Mouse (Mus musculus): ENCODE results near the gene Macrod2. TPM values are rescaled to one million over a fixed set of nuclear protein-coding genes. Genes with fewer than 3 reads are reported as not detected.

Macrod2 gene
- polyA plus RNA-seq, 1 experiment from 2014 or later: 35.0 TPM

GRCm38 (mm10) chr2:141202015-141202364 lies 806.9 kb downstream of the Macrod2 start:
- Histone ChIP-seq H3K4me3 (no peak overlapping the region), H3K36me3 (no peaks in the 10 kb centered on the region), H3K4me1 (no peaks in the 10 kb centered on the region), H3K27ac (no peak overlapping the region), H3K9me3 (no peaks in the 10 kb centered on the region), H3K4me2 (no peak overlapping the region), H3K9ac (no peak overlapping the region), H3K27me3 (no peaks in the 10 kb centered on the region)
- no peak for ATAC-seq (ENCODE audit: borderline replicate concordance, extremely low read depth, low FRiP score, low TSS enrichment)
- 67% methylated on average over 1 of the region's 1 CpGs for WGBS

- H3K4me1 ChIP-seq: no peaks in the 10 kb centered on the region
- H3K36me3 ChIP-seq: no peaks in the 10 kb centered on the region
- H3K27ac ChIP-seq: no peak overlapping the region
- H3K4me3 ChIP-seq: no peak overlapping the region
- H3K9me3 ChIP-seq: no peaks in the 10 kb centered on the region
- WGBS: 81% methylated on average over 5 of the region's 5 CpGs
- H3K9ac ChIP-seq: no peak overlapping the region
- no peak overlapping the region for H3K4me2 ChIP-seq
- no peak for ATAC-seq (ENCODE audit: borderline replicate concordance, extremely low read depth, low FRiP score, low TSS enrichment)
- H3K27me3 ChIP-seq: no peaks in the 10 kb centered on the region
Measured at GRCm38 (mm10) chr2:141211346-141211745, 816.2 kb downstream of the Macrod2 start.

- H3K4me3 ChIP-seq: no peak overlapping the region
- H3K9ac ChIP-seq: no peak overlapping the region
- no peak overlapping the region for H3K4me2 ChIP-seq
- no peak for ATAC-seq (ENCODE audit: borderline replicate concordance, extremely low read depth, low FRiP score, low TSS enrichment)
- no peaks in the 10 kb centered on the region for H3K27me3 ChIP-seq
- no peak overlapping the region for H3K27ac ChIP-seq
- no peaks in the 10 kb centered on the region for H3K9me3 ChIP-seq
- WGBS: 80% methylated on average over 2 of the region's 2 CpGs
- H3K4me1 ChIP-seq: no peaks in the 10 kb centered on the region
- no peaks in the 10 kb centered on the region for H3K36me3 ChIP-seq
Measured at GRCm38 (mm10) chr2:141212291-141212690, 817.2 kb downstream of the Macrod2 start.

GRCm38 (mm10) chr2:141217490-141217889 lies 822.4 kb downstream of the Macrod2 start:
- Histone ChIP-seq H3K27ac (no peak overlapping the region), H3K4me2 (no peak overlapping the region), H3K27me3 (no peaks in the 10 kb centered on the region), H3K4me3 (no peak overlapping the region), H3K4me1 (no peaks in the 10 kb centered on the region), H3K9ac (no peak overlapping the region), H3K9me3 (no peaks in the 10 kb centered on the region), H3K36me3 (no peaks in the 10 kb centered on the region)
- ATAC-seq (ENCODE audit: borderline replicate concordance, extremely low read depth, low FRiP score, low TSS enrichment): no peak
- 52% methylated on average over 2 of the region's 2 CpGs for WGBS

- Histone ChIP-seq H3K27me3 (no peaks in the 10 kb centered on the region), H3K9ac (no peak overlapping the region), H3K4me1 (no peaks in the 10 kb centered on the region), H3K4me3 (no peak overlapping the region), H3K4me2 (no peak overlapping the region), H3K9me3 (no peaks in the 10 kb centered on the region), H3K36me3 (no peaks in the 10 kb centered on the region), H3K27ac (no peak overlapping the region)
- no peak for ATAC-seq (ENCODE audit: borderline replicate concordance, extremely low read depth, low FRiP score, low TSS enrichment)
- 78% methylated on average over 3 of the region's 3 CpGs for WGBS
Measured at GRCm38 (mm10) chr2:141217925-141218324, 822.8 kb downstream of the Macrod2 start.

- no peaks in the 10 kb centered on the region for H3K4me1 ChIP-seq
- no peak for ATAC-seq (ENCODE audit: borderline replicate concordance, extremely low read depth, low FRiP score, low TSS enrichment)
- WGBS: 77% methylated on average over 1 of the region's 1 CpGs
- no peak overlapping the region for H3K9ac ChIP-seq
- H3K27ac ChIP-seq: no peak overlapping the region
- H3K4me2 ChIP-seq: no peak overlapping the region
- no peaks in the 10 kb centered on the region for H3K27me3 ChIP-seq
- no peak overlapping the region for H3K4me3 ChIP-seq
- H3K9me3 ChIP-seq: no peaks in the 10 kb centered on the region
- no peaks in the 10 kb centered on the region for H3K36me3 ChIP-seq
Measured at GRCm38 (mm10) chr2:141228809-141229208, 833.7 kb downstream of the Macrod2 start.

GRCm38 (mm10) chr2:141229820-141230219 lies 834.7 kb downstream of the Macrod2 start:
- Histone ChIP-seq H3K4me2 (no peak overlapping the region), H3K27me3 (no peaks in the 10 kb centered on the region), H3K9me3 (no peaks in the 10 kb centered on the region), H3K4me3 (no peak overlapping the region), H3K4me1 (no peaks in the 10 kb centered on the region), H3K36me3 (no peaks in the 10 kb centered on the region), H3K27ac (no peak overlapping the region), H3K9ac (no peak overlapping the region)
- 71% methylated on average over 6 of the region's 6 CpGs for WGBS
- no peak for ATAC-seq (ENCODE audit: borderline replicate concordance, extremely low read depth, low FRiP score, low TSS enrichment)

- H3K9ac ChIP-seq: no peak overlapping the region
- no peak overlapping the region for H3K4me3 ChIP-seq
- no peaks in the 10 kb centered on the region for H3K36me3 ChIP-seq
- H3K4me2 ChIP-seq: no peak overlapping the region
- no peak overlapping the region for H3K27ac ChIP-seq
- no peaks in the 10 kb centered on the region for H3K4me1 ChIP-seq
- 18% methylated on average over 16 of the region's 16 CpGs for WGBS
- no peaks in the 10 kb centered on the region for H3K27me3 ChIP-seq
- H3K9me3 ChIP-seq: no peaks in the 10 kb centered on the region
- ATAC-seq (ENCODE audit: borderline replicate concordance, extremely low read depth, low FRiP score, low TSS enrichment): no peak
Measured at GRCm38 (mm10) chr2:141231011-141231668, 836.0 kb downstream of the Macrod2 start.

- Histone ChIP-seq H3K27me3 (no peaks in the 10 kb centered on the region), H3K9me3 (no peaks in the 10 kb centered on the region), H3K4me3 (no peak overlapping the region), H3K36me3 (no peaks in the 10 kb centered on the region), H3K4me1 (no peaks in the 10 kb centered on the region), H3K4me2 (no peak overlapping the region), H3K9ac (no peak overlapping the region), H3K27ac (no peak overlapping the region)
- no peak for ATAC-seq (ENCODE audit: borderline replicate concordance, extremely low read depth, low FRiP score, low TSS enrichment)
- 54% methylated on average over 8 of the region's 8 CpGs for WGBS
Measured at GRCm38 (mm10) chr2:141234306-141234705, 839.2 kb downstream of the Macrod2 start.

GRCm38 (mm10) chr2:141234724-141235453 lies 839.8 kb downstream of the Macrod2 start:
- Histone ChIP-seq H3K9ac (no peak overlapping the region), H3K4me3 (no peak overlapping the region), H3K4me1 (no peaks in the 10 kb centered on the region), H3K4me2 (no peak overlapping the region), H3K27me3 (no peaks in the 10 kb centered on the region), H3K9me3 (no peaks in the 10 kb centered on the region), H3K36me3 (no peaks in the 10 kb centered on the region), H3K27ac (no peak overlapping the region)
- no peak for ATAC-seq (ENCODE audit: borderline replicate concordance, extremely low read depth, low FRiP score, low TSS enrichment)
- WGBS: 38% methylated on average over 5 of the region's 5 CpGs

- no peak overlapping the region for H3K27ac ChIP-seq
- H3K4me3 ChIP-seq: no peak overlapping the region
- H3K9me3 ChIP-seq: no peaks in the 10 kb centered on the region
- ATAC-seq (ENCODE audit: borderline replicate concordance, extremely low read depth, low FRiP score, low TSS enrichment): no peak
- H3K4me2 ChIP-seq: no peak overlapping the region
- H3K9ac ChIP-seq: no peak overlapping the region
- no peaks in the 10 kb centered on the region for H3K4me1 ChIP-seq
- H3K27me3 ChIP-seq: no peaks in the 10 kb centered on the region
- 74% methylated on average over 2 of the region's 2 CpGs for WGBS
- no peaks in the 10 kb centered on the region for H3K36me3 ChIP-seq
Measured at GRCm38 (mm10) chr2:141247680-141248079, 852.6 kb downstream of the Macrod2 start.

- H3K36me3 ChIP-seq: no peaks in the 10 kb centered on the region
Measured at GRCm38 (mm10) chr2:141264582-141264981, 869.5 kb downstream of the Macrod2 start.

More at GRCm38 (mm10) chr2:141264582-141264981, 869.5 kb downstream of the Macrod2 start:
- Histone ChIP-seq H3K27ac (no peak overlapping the region), H3K4me3 (no peak overlapping the region), H3K9me3 (no peaks in the 10 kb centered on the region), H3K27me3 (no peaks in the 10 kb centered on the region), H3K4me1 (no peaks in the 10 kb centered on the region), H3K4me2 (no peak overlapping the region), H3K9ac (no peak overlapping the region)
- ATAC-seq (ENCODE audit: borderline replicate concordance, extremely low read depth, low FRiP score, low TSS enrichment): no peak
- WGBS: 82% methylated on average over 4 of the region's 4 CpGs
